Mouse (Mus musculus) intestine, postnatal 0 days (tissue): ENCODE data around the gene Nsun2. TPM values are rescaled to one million over a fixed set of nuclear protein-coding genes. Genes with fewer than 3 reads are reported as not detected.

Experiments used
- ATAC-seq: fragments of 200-750 bp; cut with Nextera tagmentation; 2 replicates; pipeline ENCODE4 v1.8.0; 2017; ENCODE audit warnings: mild to moderate bottlenecking, moderate TSS enrichment, moderate library complexity
- H3K27ac ChIP-seq: fragments of 300-500 bp; sonication (generic); 2 replicates; pipeline ENCODE4 v1.5.1; 2014; ENCODE audit warnings: mild to moderate bottlenecking, low read depth, low read length, moderate library complexity
- H3K27me3 ChIP-seq: fragments of 300-500 bp; sonication (generic); replicated peaks from 2 replicates; pipeline ENCODE4 v1.6.1; 2014; ENCODE audit warnings: low read length, mixed read lengths; ENCODE audit not compliant: control insufficient read depth, insufficient read depth
- H3K36me3 ChIP-seq: fragments of 300-500 bp; sonication (generic); 2 replicates; pipeline ENCODE4 v1.6.1; 2014; ENCODE audit warnings: mild to moderate bottlenecking, moderate library complexity; ENCODE audit not compliant: control insufficient read depth, insufficient read depth
- H3K4me1 ChIP-seq: fragments of 300-500 bp; sonication (generic); replicated peaks from 2 replicates; pipeline ENCODE4 v1.6.1; 2014; ENCODE audit warnings: antibody characterized with exemption, low read length, mixed read lengths; ENCODE audit not compliant: control insufficient read depth, insufficient read depth
- H3K4me2 ChIP-seq: fragments of 300-500 bp; sonication (generic); replicated peaks from 2 replicates; pipeline ENCODE4 v1.6.1; 2014; ENCODE audit warnings: low read depth, mild to moderate bottlenecking, moderate library complexity
- H3K4me3 ChIP-seq: fragments of 300-500 bp; sonication (generic); 2 replicates; pipeline ENCODE4 v1.5.1; 2014; ENCODE audit warnings: low read depth, low read length
- H3K9ac ChIP-seq: fragments of 300-500 bp; sonication (generic); 2 replicates; pipeline ENCODE4 v1.6.1; 2014; ENCODE audit warnings: mild to moderate bottlenecking, low read depth, low read length
- H3K9me3 ChIP-seq: fragments of 300-500 bp; sonication (generic); 2 replicates; pipeline ENCODE4 v1.6.1; 2016; ENCODE audit warnings: mixed run types; ENCODE audit not compliant: control insufficient read depth
- CTCF ChIP-seq: sonication (generic); IDR thresholded peaks from 2 replicates; pipeline ENCODE4 v1.5.1; 2016; ENCODE audit warnings: low read depth, mild to moderate bottlenecking, control low read depth, antibody characterized with exemption, moderate library complexity
- WGBS: fragments of 180-500 bp; shearing (Covaris S2); extraction: QIAGEN DNeasy Blood & Tissue Kit; methylation state at CpG from one replicate; pipeline ENCODE4 v1.1.7; 2014; 5-methylcytosine and 5-hydroxymethylcytosine counted together
- polyA plus RNA-seq: library from polyadenylated mRNA; unstranded; fragments of >200 nt; fragmentation: Nextera tagmentation; extraction: Ambion mirVana; gene quantifications from 2 replicates; pipeline ENCODE4 v1.2.1, GENCODE M21; 2015

The Nsun2 gene
- polyA plus RNA-seq, 1 experiment from 2014 or later, result 38.8 TPM

- Histone ChIP-seq H3K36me3 (peaks cover 67% of the 10 kb centered on the region), H3K4me2 (no peak overlapping the region), H3K27me3 (no peaks in the 10 kb centered on the region), H3K9me3 (no peaks in the 10 kb centered on the region), H3K27ac (no peak overlapping the region), H3K9ac (no peak overlapping the region), H3K4me3 (no peak overlapping the region), H3K4me1 (no peaks in the 10 kb centered on the region)
- no peak for ATAC-seq
- WGBS, result 73% methylated on average over 12 of the region's 12 CpGs
- no peak for TF ChIP-seq CTCF
Observed at GRCm38 (mm10) chr13:69506341-69507086, 27.0 kb upstream of the Nsun2 start.

DNA sequence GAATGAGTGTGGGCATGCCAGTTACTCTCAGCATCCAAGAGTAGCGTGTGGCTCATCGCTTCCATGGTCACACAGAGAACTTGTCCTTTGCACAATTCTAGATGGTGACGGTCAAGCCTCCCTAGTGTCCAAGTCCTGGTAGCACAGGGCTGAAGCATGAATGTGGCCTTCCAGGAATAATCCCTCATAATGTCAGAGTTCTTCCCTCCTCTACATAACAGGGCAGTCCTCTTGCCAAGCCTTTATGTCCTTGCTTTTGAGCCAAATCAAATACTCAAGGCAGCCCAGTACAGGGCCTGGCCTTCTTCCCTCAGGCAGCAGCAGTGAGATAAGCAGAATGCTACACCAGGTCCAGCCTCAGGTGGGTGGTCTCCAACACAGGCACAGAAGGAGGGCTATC is 25.9 kb upstream of the Nsun2 start:
- Histone ChIP-seq H3K9me3 (no peaks in the 10 kb centered on the region), H3K4me3 (no peak overlapping the region), H3K4me1 (no peaks in the 10 kb centered on the region), H3K9ac (no peak overlapping the region), H3K36me3 (peaks cover 67% of the 10 kb centered on the region), H3K4me2 (no peak overlapping the region), H3K27ac (no peak overlapping the region), H3K27me3 (no peaks in the 10 kb centered on the region)
- no peak for TF ChIP-seq CTCF
- no peak for ATAC-seq
- 97% methylated on average over 3 of the region's 3 CpGs for WGBS

GRCm38 (mm10) chr13:69509391-69510244 is 23.9 kb upstream of the Nsun2 start:
- Histone ChIP-seq H3K4me2 (no peak overlapping the region), H3K36me3 (peaks cover 55% of the 10 kb centered on the region), H3K9ac (no peak overlapping the region), H3K27ac (no peak overlapping the region), H3K9me3 (no peaks in the 10 kb centered on the region), H3K4me1 (no peaks in the 10 kb centered on the region), H3K4me3 (no peak overlapping the region), H3K27me3 (no peaks in the 10 kb centered on the region)
- peak; percentile 74 for TF ChIP-seq CTCF
- 63% methylated on average over 9 of the region's 9 CpGs for WGBS
- ATAC-seq, result 0 out of 2 replicates have a peak, but pooled peaks have one; percentile 22

DNA sequence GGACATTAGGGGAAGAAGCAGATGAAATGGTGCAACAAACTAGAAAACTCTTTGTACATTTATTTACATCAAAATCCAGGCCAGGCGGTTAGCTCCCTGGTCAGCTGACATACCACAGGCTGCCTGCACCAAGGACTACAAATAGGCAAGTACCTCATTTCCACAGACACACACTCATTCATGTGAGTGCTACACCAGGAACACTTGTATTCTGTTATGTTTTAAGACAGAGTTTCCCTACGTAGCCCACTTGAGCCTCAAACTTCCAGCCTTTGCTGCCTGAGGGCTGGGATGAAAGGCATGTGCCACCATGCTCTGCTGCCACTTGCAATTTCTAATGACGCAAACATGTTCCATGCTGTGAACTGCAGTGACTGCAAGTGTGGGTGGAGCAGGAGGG is 18.5 kb upstream of the Nsun2 start:
- H3K4me1 ChIP-seq, result no peaks in the 10 kb centered on the region
- H3K4me2 ChIP-seq, result no peak overlapping the region
- no peak overlapping the region for H3K9ac ChIP-seq
- H3K9me3 ChIP-seq, result no peaks in the 10 kb centered on the region
- no peak overlapping the region for H3K27ac ChIP-seq
- 76% methylated on average over 3 of the region's 3 CpGs for WGBS
- no peaks in the 10 kb centered on the region for H3K27me3 ChIP-seq
- peaks cover 20% of the 10 kb centered on the region for H3K36me3 ChIP-seq
- TF ChIP-seq CTCF, result no peak
- ATAC-seq, result no peak
- no peak overlapping the region for H3K4me3 ChIP-seq

GRCm38 (mm10) chr13:69517445-69517844 is 16.1 kb upstream of the Nsun2 start:
- no peak overlapping the region for H3K9ac ChIP-seq
- no peak overlapping the region for H3K4me2 ChIP-seq
- H3K4me1 ChIP-seq, result peaks cover 2% of the 10 kb centered on the region; the same call in 1 of the 2 replicates
- H3K27me3 ChIP-seq, result no peaks in the 10 kb centered on the region
- H3K27ac ChIP-seq, result no peak overlapping the region
- 64% methylated on average over 6 of the region's 6 CpGs for WGBS
- peaks cover 6% of the 10 kb centered on the region; the same call in 1 of the 2 replicates for H3K36me3 ChIP-seq
- no peak for ATAC-seq
- H3K9me3 ChIP-seq, result no peaks in the 10 kb centered on the region
- no peak for TF ChIP-seq CTCF
- H3K4me3 ChIP-seq, result no peak overlapping the region

DNA sequence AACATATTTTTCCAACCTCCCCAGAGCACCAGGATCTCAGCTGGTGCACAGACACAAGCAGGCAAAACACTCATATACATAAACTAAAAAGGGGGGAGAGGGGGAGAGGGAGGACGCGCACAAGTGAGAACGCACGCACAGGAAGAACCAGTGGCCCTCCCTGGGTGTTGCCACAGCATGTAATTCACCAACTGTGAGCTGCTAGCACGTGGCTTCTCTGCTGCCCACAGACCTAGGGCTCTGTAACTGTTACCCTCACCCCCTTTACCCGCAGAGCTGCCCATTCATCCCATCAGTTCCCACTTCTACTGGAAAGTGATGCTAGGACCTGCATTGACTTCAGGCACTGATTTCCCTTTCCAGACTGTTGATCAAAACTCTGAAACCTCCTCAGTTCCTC is 14.4 kb upstream of the Nsun2 start:
- H3K27ac ChIP-seq, result no peak overlapping the region
- whole genome bisulfite sequencing, result 83% methylated on average over 6 of the region's 6 CpGs
- H3K4me1 ChIP-seq, result peaks cover 2% of the 10 kb centered on the region; the same call in 1 of the 2 replicates
- H3K4me2 ChIP-seq, result no peak overlapping the region
- no peaks in the 10 kb centered on the region for H3K9me3 ChIP-seq
- H3K4me3 ChIP-seq, result no peak overlapping the region
- H3K9ac ChIP-seq, result no peak overlapping the region
- no peak for TF ChIP-seq CTCF
- no peaks in the 10 kb centered on the region for H3K27me3 ChIP-seq
- ATAC-seq, result no peak
- no peaks in the 10 kb centered on the region for H3K36me3 ChIP-seq
